20 mouse cellular contexts compared by ENCODE assay signal in the genomic region with DNA sequence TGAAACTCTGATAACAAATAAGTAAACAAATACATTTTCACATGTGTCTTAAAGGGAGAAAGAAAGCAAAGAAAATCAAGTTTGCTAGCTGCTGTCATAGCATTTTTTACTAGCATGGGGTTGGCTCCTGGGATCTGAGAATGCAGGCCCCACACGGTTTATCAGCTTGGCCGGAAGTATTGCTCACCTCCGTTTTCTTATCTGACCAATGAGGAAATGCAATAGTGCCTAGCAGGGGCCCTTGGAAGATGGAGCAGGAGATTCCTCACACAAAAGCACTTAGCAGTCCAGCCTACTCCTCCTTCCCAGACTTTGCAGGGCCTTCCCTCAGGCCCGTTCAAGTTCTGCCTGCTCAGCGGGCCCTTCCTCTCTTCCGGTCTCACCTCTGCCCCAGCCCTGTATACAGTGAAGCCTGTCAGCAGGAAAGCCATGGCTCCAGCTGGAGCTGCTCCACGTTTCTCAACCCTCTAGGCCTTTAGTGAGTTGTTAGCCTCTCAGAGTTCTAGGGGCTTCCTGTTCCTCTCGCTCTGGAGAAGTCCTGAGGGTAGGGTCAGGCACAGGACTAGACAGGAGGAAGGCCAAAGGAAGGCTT.
A peak's percentile ranks its signal among the peaks of the same experiment; 100 is the strongest.
DNase-seq lines count a peak whose midpoint lies in the region; ATAC-seq lines count a peak whose summit lies in the region.
"Had no signal": no experiment of that assay in that cellular context is flagged by ENCODE, and none has a peak within 500 bp of the region (broad histone marks: within the 10 kb centered on the region; RNA-seq: fewer than 3 reads in every experiment).

No protein-coding gene starts in this region.

- H3K27ac ChIP-seq in heart, embryonic 11.5 days (ENCODE audit: low read depth, low read length), result peak overlapping the region; percentile 10; the same call in 1 of the 2 replicates
- no peak overlapping the region for H3K27ac ChIP-seq in kidney, embryonic 16.5 days (ENCODE audit: low read length)
- H3K27ac ChIP-seq: neural tube, embryonic 13.5 days had no signal

- 26% methylated on average over 8 of the region's 8 CpGs for WGBS in heart, embryonic 11.5 days (ENCODE audit: insufficient replicate concordance)
- 44% methylated on average over 8 of the region's 8 CpGs for WGBS in kidney, embryonic 16.5 days

- no peak overlapping the region for H3K4me3 ChIP-seq in heart, embryonic 11.5 days (ENCODE audit: low read depth, low read length)
- no peak overlapping the region for H3K4me3 ChIP-seq in kidney, embryonic 16.5 days (ENCODE audit: low read length)
- H3K4me3 ChIP-seq: erythroblast, embryonic 14.5 days; neural tube, embryonic 13.5 days had no signal

- intact Hi-C loops in heart, postnatal 25 days (cut with DNase I), result no loop called here

- H3K36me3 ChIP-seq in heart, embryonic 11.5 days (ENCODE audit: control insufficient read depth, insufficient read depth, low read length), result no peaks in the 10 kb centered on the region
- H3K36me3 ChIP-seq in kidney, embryonic 16.5 days (ENCODE audit: insufficient read depth, low read length), result no peaks in the 10 kb centered on the region
- H3K36me3 ChIP-seq: neural tube, embryonic 13.5 days had no signal

- H3K27me3 ChIP-seq in heart, embryonic 11.5 days (ENCODE audit: control insufficient read depth, insufficient read depth, low read length), result no peaks in the 10 kb centered on the region; the same call in 1 of the 2 replicates
- H3K27me3 ChIP-seq in kidney, embryonic 16.5 days (ENCODE audit: insufficient read depth, low read length), result 0 out of 2 replicates have a peak, but pooled peaks cover 3% of the 10 kb centered on the region

- no peak overlapping the region for H3K4me2 ChIP-seq in heart, embryonic 11.5 days
- no peak overlapping the region for H3K4me2 ChIP-seq in kidney, embryonic 16.5 days (replicated peaks; ENCODE audit: low read depth, low read length)
- H3K4me2 ChIP-seq: midbrain, embryonic 11.5 days; neural tube, embryonic 13.5 days had no signal

- DNase-seq in heart, postnatal 25 days (ENCODE audit: low spot score), result no peak
- no peak for DNase-seq in kidney, postnatal 25 days
- peak; percentile 23 to 43 for DNase-seq in lung, postnatal 4 days
- DNase-seq in lung, postnatal 14 days, result no peak
- DNase-seq: adrenal gland, postnatal 25 days; cerebellum, adult 18-20 months; cerebellum, postnatal 36 days; heart, postnatal 36 days; liver; liver, postnatal 0 days; right cerebral cortex, postnatal 14 days; thymus, postnatal 14 days had no signal

- no peak overlapping the region for H3K9ac ChIP-seq in heart, embryonic 11.5 days (ENCODE audit: low read depth, low read length)
- no peak overlapping the region for H3K9ac ChIP-seq in kidney, embryonic 16.5 days (replicated peaks; ENCODE audit: low read length)
- H3K9ac ChIP-seq: liver, postnatal 0 days; neural tube, embryonic 13.5 days had no signal

- peak; percentile 65; the same call in 1 of the 2 replicates for ATAC-seq in heart, embryonic 11.5 days (replicated peaks; ENCODE audit: insufficient number of reproducible peaks, low FRiP score, low TSS enrichment)
- ATAC-seq in kidney, embryonic 16.5 days (ENCODE audit: low FRiP score, low TSS enrichment), result 0 out of 2 replicates have a peak, but pooled peaks have one; percentile 31
- ATAC-seq in frontal cortex, adult (ENCODE audit: low TSS enrichment), result no peak
- ATAC-seq: activated CD4-positive, CD25-positive, alpha-beta regulatory T cell, adult 4 months; forebrain, embryonic 16.5 days; liver, postnatal 0 days had no signal

- H3K4me1 ChIP-seq in heart, embryonic 11.5 days (ENCODE audit: control insufficient read depth, insufficient read depth, low read length), result peaks cover 8% of the 10 kb centered on the region; the same call in 1 of the 2 replicates
- peaks cover 5% of the 10 kb centered on the region for H3K4me1 ChIP-seq in kidney, embryonic 16.5 days (ENCODE audit: insufficient read depth, low read length)

- H3K9me3 ChIP-seq in heart, embryonic 11.5 days (replicated peaks; ENCODE audit: control insufficient read depth, low read length), result peaks cover 3% of the 10 kb centered on the region
- H3K9me3 ChIP-seq in kidney, embryonic 16.5 days (ENCODE audit: low read length), result no peaks in the 10 kb centered on the region; the same call in 1 of the 2 replicates

Comparison
In these comparisons a context has a peak if more than half of its experiments do, and no peak if none do; other contexts are left out.
1. DNase-seq: peak in lung, postnatal 4 days (2 of 2); none in heart, postnatal 25 days (single experiment), kidney, postnatal 25 days (0 of 2) and lung, postnatal 14 days (single experiment).